Mouse (Mus musculus) adrenal gland, adult 18-20 months (tissue): ENCODE measurements around the gene Slc22a13. TPM values are rescaled to one million over a fixed set of nuclear protein-coding genes. Genes with fewer than 3 reads are reported as not detected.
"Not testable (repeated sequence)": the region's sequence is repeated elsewhere in the genome, so short reads cannot be mapped to it uniquely, and the experiment has no call there.

Source experiments
- DNase-seq, 2 experiments: peaks; one replicate each; pipeline ENCODE4 v3.0.0; 2021 to 2022; ENCODE audit warnings: low spot score in 2 of 2
- long read RNA-seq, 2 experiments: library from polyadenylated mRNA; stranded (forward); transcript quantifications; one replicate each; pipeline ENCODE4 v2.0.0; 2021
- total RNA-seq, 2 experiments: library from RNA; stranded (reverse); gene quantifications; 1 replicate in 1 of 2; 2 replicates in 1 of 2; pipeline ENCODE4 v1.2.3; 2021

Slc22a13 gene
- total RNA-seq, result not detected
- long read RNA-seq, experiment 1, result 0 reads
- long read RNA-seq, experiment 2, result 0 reads

DNA sequence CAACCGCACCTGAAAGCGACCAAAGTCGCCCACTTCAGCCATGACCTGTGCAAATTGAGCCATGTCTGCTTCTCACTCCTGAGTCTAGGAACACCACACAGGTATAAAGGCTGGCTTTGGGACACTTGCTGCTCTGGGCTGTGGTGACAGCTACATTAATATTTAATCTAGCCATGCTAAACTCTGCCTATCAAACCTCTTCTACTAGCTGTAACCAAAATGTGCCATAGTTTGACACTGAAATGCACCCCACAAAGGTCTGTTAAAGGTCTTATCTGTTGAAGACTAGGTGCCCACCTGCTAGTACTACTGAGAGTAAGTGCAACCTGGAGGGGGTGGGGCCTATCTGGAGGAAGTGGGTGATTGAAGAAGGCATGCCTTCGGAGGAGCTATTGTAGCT, at the start of gene Slc22a13:
Gene Slc22a13, minus strand, starts transcription at position 101 of the 400 bp plus-strand sequence.
- no peak for DNase-seq

GRCm38 (mm10) chr9:119258128-119258527, 49.2 kb upstream of the Slc22a13 start:
- DNase-seq, result no peak

DNA sequence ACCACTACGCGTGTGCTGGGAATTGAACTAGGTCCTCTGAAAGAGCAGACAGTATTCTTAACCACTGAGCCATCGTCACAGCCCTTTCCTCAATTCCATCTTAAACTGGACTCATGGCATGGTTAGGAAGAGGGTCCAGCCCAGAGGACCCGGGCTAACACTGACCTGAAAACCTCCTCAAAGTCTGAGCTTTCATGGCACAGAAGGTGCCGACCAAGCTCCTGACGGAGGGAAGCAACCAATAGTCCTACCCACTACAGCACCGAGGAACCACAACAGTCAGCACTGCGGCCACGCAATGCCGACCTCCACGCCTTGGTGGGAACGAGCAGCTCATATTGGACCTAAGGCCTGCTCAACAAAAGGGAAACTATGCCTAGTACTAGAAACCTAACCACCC, 47.3 kb upstream of the Slc22a13 start:
- DNase-seq, result no peak

DNA sequence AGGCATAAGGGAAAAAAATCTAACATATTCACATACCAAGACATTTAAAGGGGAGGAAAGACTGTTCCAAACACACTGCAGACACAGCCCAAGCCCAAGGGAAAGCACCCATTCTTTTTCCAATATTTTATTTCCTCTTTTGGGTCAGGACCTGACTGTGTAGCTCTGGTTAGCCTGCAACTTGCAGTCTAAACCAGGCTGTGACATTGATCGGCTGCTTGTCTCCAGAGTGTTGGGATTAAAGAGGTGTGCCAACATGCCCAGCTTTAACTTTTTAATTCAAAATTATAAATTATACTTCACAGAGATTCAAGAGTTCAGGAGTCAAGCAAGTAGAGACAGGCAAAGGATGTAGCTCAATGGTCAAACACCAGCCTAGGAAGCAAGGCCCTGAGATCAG, 46.2 kb upstream of the Slc22a13 start:
- DNase-seq, result no peak

DNA sequence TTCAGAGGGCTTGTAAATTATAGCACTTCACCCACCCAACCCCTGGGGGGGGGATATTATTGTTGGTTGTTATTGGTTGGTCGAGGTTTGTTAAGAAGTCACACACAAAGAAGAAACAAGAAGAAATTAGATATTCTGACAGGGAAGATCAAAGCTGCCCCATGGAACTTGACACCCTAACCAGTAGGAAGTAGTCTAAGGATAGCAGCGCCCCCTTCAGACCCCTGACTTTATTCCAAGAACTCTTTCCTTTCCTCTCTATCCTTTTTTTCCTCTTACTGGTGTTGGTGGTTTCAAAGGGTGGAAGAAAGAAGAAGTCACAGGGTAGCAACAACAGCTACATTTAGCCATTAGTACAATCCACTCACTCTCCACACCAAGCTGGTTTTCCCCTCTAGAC, 45.3 kb upstream of the Slc22a13 start:
- DNase-seq, result no peak

DNA sequence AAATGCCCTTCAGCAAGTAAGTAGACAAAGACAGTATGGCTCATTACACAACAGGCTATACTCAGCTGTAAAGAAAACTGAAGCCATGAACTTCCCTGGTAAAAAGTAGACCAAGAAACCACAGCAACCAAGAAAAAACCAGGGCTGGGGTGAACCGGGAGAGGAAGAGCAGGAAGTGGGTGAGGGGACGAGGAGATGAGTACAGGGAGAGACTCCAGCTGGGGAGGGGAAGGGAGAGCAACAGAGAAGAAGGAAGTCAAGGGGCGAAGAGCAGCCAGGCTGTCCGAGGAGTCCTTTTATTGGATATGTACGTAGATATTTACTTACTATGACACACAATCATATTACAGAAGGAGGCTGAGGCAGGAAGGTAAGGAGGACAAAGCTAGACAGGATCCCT, 39.1 kb upstream of the Slc22a13 start:
- no peak for DNase-seq

DNA sequence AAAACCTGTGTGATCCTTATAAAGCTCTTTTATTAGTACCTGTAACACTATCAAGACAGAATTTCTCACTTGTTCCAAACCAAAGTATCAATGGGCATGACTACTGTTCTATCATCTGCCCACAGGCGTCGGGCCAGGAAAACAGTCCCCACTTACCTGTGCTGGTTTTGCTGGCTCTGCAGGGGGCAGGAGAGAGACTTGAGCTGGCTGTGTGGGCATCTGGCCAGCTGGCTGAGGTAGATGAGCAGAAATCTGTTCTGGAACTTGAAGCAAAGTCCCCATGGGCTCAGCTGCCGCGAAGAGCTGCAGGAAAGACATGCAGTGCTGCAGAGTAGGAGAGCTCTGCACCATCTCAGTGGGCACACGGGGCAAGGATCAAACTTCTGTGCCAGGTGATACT, 37.9 kb upstream of the Slc22a13 start:
- DNase-seq, result no peak

DNA sequence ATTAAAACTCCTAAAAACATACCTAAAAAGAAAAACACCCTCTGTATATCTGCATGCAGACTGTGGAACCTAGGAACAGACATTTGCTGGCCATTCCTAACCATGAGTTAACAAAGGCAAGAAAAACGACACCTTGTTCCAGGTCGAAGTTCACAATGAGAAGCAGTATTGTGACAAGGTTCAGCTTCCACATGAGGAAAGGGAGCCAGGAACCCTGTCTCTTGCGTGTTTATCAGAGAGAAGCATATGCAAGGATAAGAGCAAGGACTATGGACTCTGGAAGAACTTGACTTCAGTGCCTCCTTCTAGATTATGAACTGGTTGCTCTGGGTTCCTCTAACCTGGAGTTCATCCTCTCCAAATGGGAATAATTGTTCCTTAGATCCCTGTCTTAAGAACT, 35.1 kb upstream of the Slc22a13 start:
- no peak for DNase-seq

DNA sequence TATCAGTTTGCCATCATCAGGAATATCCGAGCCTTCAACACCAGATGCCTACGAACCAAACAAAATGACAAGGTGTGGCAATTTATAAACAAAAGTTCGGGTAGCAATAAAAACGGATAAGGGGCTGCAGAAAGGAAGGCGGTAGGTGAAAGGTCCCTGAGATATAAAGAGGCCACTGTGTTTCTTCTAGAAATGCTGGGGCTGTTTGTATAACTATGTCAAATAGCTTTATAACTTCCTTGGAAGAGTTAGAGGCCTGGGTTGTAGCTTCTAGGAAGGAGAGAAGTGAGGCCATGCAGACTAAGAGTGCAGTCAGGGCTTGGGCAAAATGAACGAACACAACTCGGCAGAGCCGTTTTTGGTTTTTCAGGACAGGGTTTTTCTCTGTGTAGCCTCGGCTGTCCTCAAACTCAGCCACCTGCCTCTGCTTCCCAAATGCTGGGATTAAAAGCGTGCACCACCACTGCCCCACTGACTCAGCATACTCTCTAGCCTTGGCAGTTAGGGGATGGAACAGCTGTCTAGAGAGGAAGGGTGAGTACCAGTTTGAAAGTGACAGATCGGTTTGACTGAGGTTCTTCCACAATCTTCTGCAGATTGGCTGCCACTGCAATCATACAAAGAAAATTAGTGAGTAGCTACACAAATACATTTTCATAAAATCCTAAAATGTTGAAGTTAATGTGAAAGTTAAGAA, 32.4 kb upstream of the Slc22a13 start:
- no peak for DNase-seq

GRCm38 (mm10) chr9:119240286-119240997, 31.5 kb upstream of the Slc22a13 start:
- no peak for DNase-seq

DNA sequence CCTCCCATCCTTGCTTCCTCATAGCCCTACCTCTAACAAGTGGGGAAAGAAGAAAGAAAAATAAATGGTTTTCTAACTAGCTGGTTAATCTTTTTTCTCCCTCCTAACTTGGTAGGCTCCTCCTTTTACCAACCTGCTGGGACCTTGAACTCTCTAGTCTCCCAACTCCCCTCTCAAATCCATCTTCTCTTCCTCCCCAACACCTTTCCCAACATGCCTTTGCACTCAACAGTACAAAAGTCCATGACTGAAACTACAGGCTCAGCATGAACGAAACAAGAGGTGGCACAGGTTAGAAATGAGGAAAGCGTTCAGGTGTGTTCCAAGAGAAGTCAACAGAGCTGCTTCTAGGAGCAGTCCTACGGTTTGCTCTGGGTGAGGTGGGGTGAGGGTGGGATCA, 30.4 kb upstream of the Slc22a13 start:
- DNase-seq, result no peak

DNA sequence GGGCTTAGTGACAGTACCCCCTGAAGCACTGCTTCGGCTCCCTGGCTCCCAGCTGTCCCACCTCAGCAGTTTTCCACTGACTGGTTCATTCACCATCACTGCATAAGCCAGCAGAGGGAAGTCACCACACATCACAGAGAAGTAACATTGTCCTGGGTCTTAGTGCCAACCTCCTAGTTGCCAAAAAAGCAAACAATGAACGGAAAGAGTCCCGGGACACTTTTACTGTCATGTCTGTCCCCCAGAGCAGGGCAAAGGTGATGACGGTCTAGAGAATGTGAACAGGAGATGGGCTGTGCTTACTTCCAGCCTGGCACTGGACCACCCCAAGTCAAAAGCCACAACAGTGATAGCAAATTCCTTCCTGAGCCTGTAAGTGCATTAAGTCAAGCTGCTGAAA, 29.9 kb upstream of the Slc22a13 start:
- no peak for DNase-seq

GRCm38 (mm10) chr9:119231552-119231951, 22.7 kb upstream of the Slc22a13 start:
- DNase-seq, result no peak

DNA sequence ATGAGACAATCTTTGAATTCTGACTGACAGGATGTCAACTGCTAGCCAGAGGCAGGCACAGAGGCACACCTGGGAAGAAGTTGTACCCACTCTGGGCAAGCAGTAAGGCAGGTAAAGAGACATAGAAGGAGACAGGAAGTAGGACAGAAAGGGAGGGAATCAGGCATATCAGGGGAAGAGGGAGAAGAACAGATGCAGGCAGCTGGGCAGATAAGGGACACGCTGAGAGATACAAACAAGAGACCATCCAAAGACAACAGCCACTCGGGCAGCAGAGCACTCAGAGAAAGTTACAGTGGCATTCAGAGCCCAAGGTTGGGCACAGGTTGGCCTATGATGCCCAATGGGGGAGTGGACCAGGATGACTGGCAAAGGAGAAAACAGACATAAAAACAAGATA, 21.9 kb upstream of the Slc22a13 start:
- no peak for DNase-seq

DNA sequence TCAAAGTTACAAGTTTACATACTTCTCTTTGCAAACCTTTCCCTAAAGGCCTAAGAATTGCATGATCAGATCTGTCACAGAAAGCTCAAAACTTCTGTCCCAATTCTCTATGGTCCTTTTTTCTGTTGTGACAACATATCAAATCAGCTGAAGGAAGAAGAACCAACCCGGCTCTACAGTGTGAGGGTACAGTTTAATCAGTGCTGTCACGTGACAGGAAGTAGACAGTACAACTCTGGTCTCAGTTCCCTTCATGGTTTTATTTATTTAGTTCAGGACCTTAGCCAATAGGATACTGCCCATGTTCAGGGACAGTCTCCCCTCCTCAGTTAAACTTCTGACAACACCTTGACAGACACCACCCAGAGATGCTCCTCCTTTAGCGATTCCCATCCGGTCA, 11.4 kb upstream of the Slc22a13 start:
- no peak for DNase-seq

DNA sequence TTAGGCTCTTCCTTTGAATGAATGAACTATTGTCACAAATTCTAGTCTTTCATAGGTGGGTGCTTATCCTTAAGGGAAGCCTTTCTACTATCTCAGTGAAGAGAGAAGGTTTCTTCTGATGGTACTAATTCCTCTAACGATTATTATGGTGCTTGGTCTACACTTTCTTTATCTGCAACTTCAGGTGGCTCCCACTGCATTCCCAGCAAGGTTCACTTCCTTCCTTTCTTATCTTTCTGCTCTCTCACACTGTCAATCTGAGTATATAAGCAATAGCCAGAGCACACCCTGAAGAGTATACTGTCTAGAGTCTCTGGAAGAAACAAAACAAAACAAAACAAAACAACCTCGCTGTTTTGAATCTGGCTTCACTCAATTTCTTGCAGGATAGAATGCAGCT, 10.8 kb upstream of the Slc22a13 start:
- no peak for DNase-seq

DNA sequence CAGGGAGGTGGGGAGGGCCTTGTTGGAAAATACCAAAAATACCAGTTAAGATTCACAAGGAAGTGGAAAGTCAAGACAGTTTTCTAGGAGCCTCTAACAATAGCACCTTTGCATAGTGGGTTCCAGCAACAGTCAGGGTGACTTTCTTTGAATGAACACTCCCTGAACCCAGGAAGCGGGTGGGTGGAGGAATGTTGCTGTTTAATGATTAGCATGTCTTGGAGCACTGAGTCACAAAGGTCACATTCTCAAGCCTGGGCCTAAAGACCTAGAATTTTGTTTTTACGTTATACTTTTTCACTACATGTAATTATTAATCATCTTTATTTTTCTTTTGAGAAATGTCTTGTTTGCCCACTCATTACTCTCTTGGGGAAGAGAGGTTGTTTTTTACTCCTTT, 6.4 kb upstream of the Slc22a13 start:
- DNase-seq, result not testable (repeated sequence)

DNA sequence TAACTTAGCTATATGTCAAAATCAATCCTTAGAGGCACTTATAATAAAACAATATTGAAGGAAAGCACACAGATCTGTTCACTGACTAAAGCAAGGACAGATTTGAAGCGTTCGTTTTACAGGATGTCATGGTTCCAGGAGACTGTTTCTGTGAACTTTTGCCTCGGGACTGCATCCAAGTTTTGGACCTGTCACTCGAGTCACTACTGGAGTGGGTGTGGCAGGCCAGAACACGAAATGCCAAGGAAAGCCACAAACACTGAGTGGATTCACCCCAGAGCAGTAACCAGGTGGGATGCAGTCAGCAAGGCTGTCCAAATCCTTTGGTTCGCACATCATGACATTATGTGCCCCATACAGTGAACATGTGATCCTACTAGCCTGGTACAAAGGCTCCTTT, 5.7 kb upstream of the Slc22a13 start:
- no peak for DNase-seq

DNA sequence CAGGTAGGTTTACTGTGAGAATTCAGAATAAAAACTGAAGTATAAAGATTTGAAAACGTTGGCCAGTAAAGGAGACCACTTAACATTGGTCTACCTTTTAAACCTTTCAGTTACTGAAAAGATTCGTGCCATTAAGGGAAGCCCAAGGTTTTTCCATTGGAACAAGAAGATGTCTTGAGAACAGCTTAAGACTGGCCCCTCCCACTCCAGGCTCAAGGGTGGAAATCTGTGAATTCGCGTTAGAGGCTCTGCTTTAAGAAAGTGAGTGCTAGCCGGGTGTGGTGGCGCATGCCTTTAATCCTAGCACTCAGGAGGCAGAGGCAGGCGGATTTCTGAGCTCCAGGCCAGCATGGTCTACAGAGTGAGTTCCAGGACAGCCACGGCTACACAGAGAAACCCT, 4.1 kb upstream of the Slc22a13 start:
- DNase-seq, result no peak

DNA sequence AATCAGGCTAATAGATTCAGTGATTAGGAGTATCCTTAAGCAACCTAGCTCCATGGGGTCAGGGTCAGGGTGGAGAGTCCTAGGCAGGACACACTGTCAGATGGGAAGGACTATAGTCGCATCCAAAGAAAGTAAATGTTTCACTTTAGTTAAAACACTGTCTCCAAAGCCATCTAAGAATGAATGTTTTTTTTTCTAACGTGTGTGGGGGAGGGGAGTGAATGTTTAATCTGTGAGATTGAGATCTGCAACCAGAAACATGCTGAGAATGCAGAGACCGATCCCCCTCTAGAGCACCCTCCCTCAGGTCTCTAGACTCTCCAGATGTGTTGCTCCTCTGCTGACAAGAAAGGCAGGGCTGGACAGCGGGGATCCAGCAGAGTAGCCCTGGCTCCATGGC, 1.8 kb downstream of the Slc22a13 start:
- DNase-seq, result no peak

GRCm38 (mm10) chr9:119206666-119207065, 2.2 kb downstream of the Slc22a13 start:
- no peak for DNase-seq

DNA sequence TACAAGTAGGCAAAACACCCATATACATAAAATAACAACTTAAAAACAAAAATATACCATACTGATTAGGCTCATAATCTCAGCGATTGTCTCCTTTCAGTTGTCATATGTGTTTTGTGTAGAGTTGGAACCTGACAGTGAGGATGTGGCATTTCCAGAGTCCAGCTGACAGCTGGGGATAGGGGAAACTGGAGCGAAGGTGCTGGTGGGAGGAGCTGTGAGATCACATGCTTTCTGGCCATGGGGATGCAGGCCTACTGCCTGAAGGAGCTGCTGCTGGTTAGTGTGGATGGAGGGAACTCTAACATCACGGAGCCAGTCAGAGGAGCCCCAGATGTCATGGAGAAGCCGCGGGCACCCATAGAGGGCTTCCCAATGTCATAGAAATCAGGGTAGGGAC, 3.1 kb downstream of the Slc22a13 start:
- DNase-seq, result no peak

GRCm38 (mm10) chr9:119203617-119204016, 5.3 kb downstream of the Slc22a13 start:
- DNase-seq, result no peak
